Mouse (Mus musculus) liver, embryonic 14.5 days (tissue): ENCODE results near the gene Apbb1ip.

ENCODE experiments used
- CTCF ChIP-seq: IDR thresholded peaks from 2 replicates; pipeline ENCODE4 v1.5.1; 2016; ENCODE audit warnings: antibody characterized with exemption, low read depth, control low read depth
- EP300 ChIP-seq: IDR thresholded peaks from 2 replicates; pipeline ENCODE4 v1.6.1; 2016; ENCODE audit warnings: antibody characterized with exemption, low read depth

- TF ChIP-seq EP300 (no peak), CTCF (no peak)
Observed at GRCm38 (mm10) chr2:22747941-22748340, 26.0 kb upstream of the Apbb1ip start.
